ENCODE assay signal across 10 mouse cellular contexts in the genomic region with DNA sequence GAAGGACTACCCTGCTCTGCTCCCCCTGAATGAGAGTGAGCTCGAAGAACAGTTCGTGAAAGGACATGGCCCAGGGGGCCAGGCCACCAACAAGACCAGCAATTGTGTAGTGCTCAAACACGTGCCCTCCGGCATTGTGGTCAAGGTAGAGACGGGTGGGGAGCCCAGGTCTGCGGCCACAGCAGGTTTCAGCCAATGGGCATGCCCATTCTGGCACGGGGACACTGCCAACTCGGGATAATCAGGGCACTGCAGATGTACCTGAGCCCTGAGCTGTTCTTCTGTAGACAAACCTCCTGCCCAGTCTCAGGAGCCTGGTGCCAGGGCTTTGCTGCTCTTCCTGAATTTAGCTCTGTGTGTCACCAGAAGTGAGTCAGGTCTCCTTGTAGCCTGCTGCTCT. TPM values are rescaled to one million over a fixed set of nuclear protein-coding genes. Genes with fewer than 3 reads are reported as not detected.
A peak's percentile ranks its signal among the peaks of the same experiment; 100 is the strongest.
DNase-seq lines count a peak whose midpoint lies in the region; ATAC-seq lines count a peak whose summit lies in the region.
"Had no signal": no experiment of that assay in that cellular context is flagged by ENCODE, and none has a peak within 500 bp of the region (broad histone marks: within the 10 kb centered on the region; RNA-seq: fewer than 3 reads in every experiment).

No protein-coding gene starts in this region.

- intact Hi-C loops in heart, postnatal 10 days (cut with DNase I): no loop called here

- no peak overlapping the region for H3K4me3 ChIP-seq in heart, embryonic 10.5 days
- H3K4me3 ChIP-seq in embryonic facial prominence, embryonic 14.5 days (ENCODE audit: low read depth, low read length): no peak overlapping the region
- no peak overlapping the region for H3K4me3 ChIP-seq in limb, embryonic 10.5 days
- no peak overlapping the region for H3K4me3 ChIP-seq in intestine, embryonic 16.5 days (ENCODE audit: low read length)
- H3K4me3 ChIP-seq: liver, embryonic 15.5 days had no signal

- DNase-seq in heart, embryonic 10.5 days (ENCODE audit: low spot score): no peak
- no peak for DNase-seq in heart, postnatal 10 days
- DNase-seq in cerebellum, adult 11 months: peak; percentile 71
- DNase-seq in embryonic facial prominence, embryonic 14.5 days (ENCODE audit: low spot score): no peak
- no peak for DNase-seq in limb, embryonic 10.5 days (ENCODE audit: low spot score)
- no peak for DNase-seq in frontal cortex, postnatal 14 days (ENCODE audit: low spot score in 2 of 2)
- DNase-seq in retina, embryonic 14.5 days (ENCODE audit: low spot score): no peak
- DNase-seq: adrenal gland, adult 2 months had no signal

- peaks cover 7% of the 10 kb centered on the region; the same call in 1 of the 2 replicates for H3K36me3 ChIP-seq in heart, embryonic 10.5 days
- peaks cover 4% of the 10 kb centered on the region; the same call in 1 of the 2 replicates for H3K36me3 ChIP-seq in embryonic facial prominence, embryonic 14.5 days (ENCODE audit: control insufficient read depth, insufficient read depth, low read length)
- peaks cover 15% of the 10 kb centered on the region for H3K36me3 ChIP-seq in limb, embryonic 10.5 days
- no peaks in the 10 kb centered on the region for H3K36me3 ChIP-seq in intestine, embryonic 16.5 days (ENCODE audit: control insufficient read depth, insufficient read depth, low read length)

- H3K27me3 ChIP-seq in heart, embryonic 10.5 days (ENCODE audit: insufficient read depth, poor library complexity, severe bottlenecking): no peaks in the 10 kb centered on the region
- H3K27me3 ChIP-seq in embryonic facial prominence, embryonic 14.5 days (replicated peaks; ENCODE audit: control insufficient read depth, insufficient read depth, low read length): no peaks in the 10 kb centered on the region
- no peaks in the 10 kb centered on the region for H3K27me3 ChIP-seq in limb, embryonic 10.5 days (ENCODE audit: low read depth, poor library complexity, severe bottlenecking)
- no peaks in the 10 kb centered on the region for H3K27me3 ChIP-seq in intestine, embryonic 16.5 days (replicated peaks; ENCODE audit: control insufficient read depth, insufficient read depth, low read length)
- H3K27me3 ChIP-seq: liver, embryonic 15.5 days had no signal

- no peak overlapping the region for H3K9ac ChIP-seq in embryonic facial prominence, embryonic 14.5 days (ENCODE audit: low read depth, low read length)
- H3K9ac ChIP-seq in intestine, embryonic 16.5 days (ENCODE audit: low read depth, low read length): no peak overlapping the region
- H3K9ac ChIP-seq: liver, embryonic 15.5 days had no signal

- peak overlapping the region; percentile 48; the same call in 1 of the 2 replicates for H3K27ac ChIP-seq in heart, embryonic 10.5 days
- H3K27ac ChIP-seq in embryonic facial prominence, embryonic 14.5 days (replicated peaks; ENCODE audit: low read depth, low read length): peak overlapping the region; percentile 56; the same call in 1 of the 2 replicates
- peak overlapping the region; percentile 14; the same call in 1 of the 2 replicates for H3K27ac ChIP-seq in limb, embryonic 10.5 days
- H3K27ac ChIP-seq in intestine, embryonic 16.5 days (ENCODE audit: low read length): no peak overlapping the region
- H3K27ac ChIP-seq: liver, embryonic 15.5 days had no signal

- no peak for ATAC-seq in embryonic facial prominence, embryonic 14.5 days (ENCODE audit: low read depth)
- ATAC-seq in intestine, embryonic 16.5 days: no peak

- no peaks in the 10 kb centered on the region for H3K9me3 ChIP-seq in heart, embryonic 10.5 days
- H3K9me3 ChIP-seq in embryonic facial prominence, embryonic 14.5 days (ENCODE audit: control insufficient read depth, low read length): no peaks in the 10 kb centered on the region
- H3K9me3 ChIP-seq in limb, embryonic 10.5 days (replicated peaks): no peaks in the 10 kb centered on the region
- H3K9me3 ChIP-seq in intestine, embryonic 16.5 days (ENCODE audit: control insufficient read depth, low read length): no peaks in the 10 kb centered on the region
- H3K9me3 ChIP-seq: liver, embryonic 15.5 days had no signal

- H3K4me2 ChIP-seq in embryonic facial prominence, embryonic 14.5 days (ENCODE audit: low read depth, low read length): no peak overlapping the region
- H3K4me2 ChIP-seq in intestine, embryonic 16.5 days (ENCODE audit: low read depth, low read length): no peak overlapping the region
- H3K4me2 ChIP-seq: liver, embryonic 15.5 days had no signal

- WGBS in heart, embryonic 10.5 days: 93% methylated on average over 8 of the region's 8 CpGs
- WGBS in embryonic facial prominence, embryonic 14.5 days: 91% methylated on average over 8 of the region's 8 CpGs
- 91% methylated on average over 8 of the region's 8 CpGs for WGBS in limb, embryonic 10.5 days
- WGBS in intestine, embryonic 16.5 days: 89% methylated on average over 8 of the region's 8 CpGs

- peaks cover 57% of the 10 kb centered on the region for H3K4me1 ChIP-seq in heart, embryonic 10.5 days
- H3K4me1 ChIP-seq in embryonic facial prominence, embryonic 14.5 days (ENCODE audit: control insufficient read depth, insufficient read depth, low read length): no peaks in the 10 kb centered on the region; the same call in 1 of the 2 replicates
- H3K4me1 ChIP-seq in limb, embryonic 10.5 days: peaks cover 30% of the 10 kb centered on the region
- peaks cover 7% of the 10 kb centered on the region for H3K4me1 ChIP-seq in intestine, embryonic 16.5 days (ENCODE audit: control insufficient read depth, insufficient read depth, low read length)
- H3K4me1 ChIP-seq: liver, embryonic 15.5 days had no signal

RNA-seq across cellular contexts. Expression of a gene that starts 10.9 kb away (rescaled TPM):
- 22.1 and 22.9 TPM in 2 replicates for polyA plus RNA-seq in heart, embryonic 10.5 days (2016; fragmentation: Nextera tagmentation; extraction: Ambion mirVana)
- 10 to 100 TPM in 1 of 2 experiments, 1 to 10 TPM in 1; 9.7 to 10.8 TPM for total RNA-seq in heart, postnatal 10 days (2021)
- polyA plus RNA-seq in embryonic facial prominence, embryonic 14.5 days (2014; fragmentation: Nextera tagmentation; extraction: Ambion mirVana): 9.3 and 10.4 TPM in 2 replicates
- 18.0 and 20.0 TPM in 2 replicates for polyA plus RNA-seq in limb, embryonic 10.5 days (2016; fragmentation: Nextera tagmentation; extraction: Ambion mirVana)
- polyA plus RNA-seq in intestine, embryonic 16.5 days (2015; fragmentation: Nextera tagmentation; extraction: Ambion mirVana): 13.6 and 14.9 TPM in 2 replicates

RNA-seq across cellular contexts. Expression of a gene that starts 11.0 kb away (rescaled TPM):
- polyA plus RNA-seq in heart, embryonic 10.5 days (2016; fragmentation: Nextera tagmentation; extraction: Ambion mirVana): 15.6 and 20.5 TPM in 2 replicates
- 1 to 10 TPM; 6.7 to 7.4 TPM for total RNA-seq in heart, postnatal 10 days (2021)
- 9.3 and 10.2 TPM in 2 replicates for polyA plus RNA-seq in embryonic facial prominence, embryonic 14.5 days (2014; fragmentation: Nextera tagmentation; extraction: Ambion mirVana)
- 21.8 and 23.5 TPM in 2 replicates for polyA plus RNA-seq in limb, embryonic 10.5 days (2016; fragmentation: Nextera tagmentation; extraction: Ambion mirVana)
- 5.6 and 6.6 TPM in 2 replicates for polyA plus RNA-seq in intestine, embryonic 16.5 days (2015; fragmentation: Nextera tagmentation; extraction: Ambion mirVana)

RNA-seq across cellular contexts. Expression of a gene that starts 24.1 kb away (rescaled TPM):
- 34.4 and 43.7 TPM in 2 replicates for polyA plus RNA-seq in heart, embryonic 10.5 days (2016; fragmentation: Nextera tagmentation; extraction: Ambion mirVana)
- total RNA-seq in heart, postnatal 10 days (2021): 100 to 1,000 TPM; 171 to 185 TPM
- polyA plus RNA-seq in embryonic facial prominence, embryonic 14.5 days (2014; fragmentation: Nextera tagmentation; extraction: Ambion mirVana): 62.2 and 69.7 TPM in 2 replicates
- 92.3 and 129 TPM in 2 replicates for polyA plus RNA-seq in limb, embryonic 10.5 days (2016; fragmentation: Nextera tagmentation; extraction: Ambion mirVana)
- polyA plus RNA-seq in intestine, embryonic 16.5 days (2015; fragmentation: Nextera tagmentation; extraction: Ambion mirVana): 17.8 and 21.1 TPM in 2 replicates
